Mouse (Mus musculus): ENCODE results near the gene Arsg. TPM values are rescaled to one million over a fixed set of nuclear protein-coding genes. Genes with fewer than 3 reads are reported as not detected.
"Not testable (repeated sequence)": the region's sequence is repeated elsewhere in the genome, so short reads cannot be mapped to it uniquely, and the experiment has no call there.

Gene Arsg
- polyA plus RNA-seq, 1 experiment = 0.51 TPM

- H3K27me3 ChIP-seq (ENCODE audit: control insufficient read depth, insufficient read depth, insufficient read length) = no peaks in the 10 kb centered on the region
- no peaks in the 10 kb centered on the region for H3K79me3 ChIP-seq (ENCODE audit: low read depth)
- H3K36me3 ChIP-seq (ENCODE audit: control insufficient read depth, insufficient read depth) = no peaks in the 10 kb centered on the region
- no peak for TF ChIP-seq CTCF (IDR thresholded peaks at IDR 0.05; ENCODE audit: control insufficient read depth, insufficient read depth, insufficient read length)
- no peak for TF ChIP-seq MAX (IDR thresholded peaks at IDR 0.05)
- TF ChIP-seq USF1 (IDR thresholded peaks at IDR 0.05; ENCODE audit: low read depth) = no peak
- TF ChIP-seq MYOD1 (IDR thresholded peaks at IDR 0.05; ENCODE audit: control insufficient read depth, insufficient read length, low read depth) = no peak
- TF ChIP-seq CEBPB (IDR thresholded peaks at IDR 0.05; ENCODE audit: low read depth) = no peak
- TF ChIP-seq MYOG (IDR thresholded peaks at IDR 0.05; ENCODE audit: control insufficient read depth, extremely low read depth, insufficient read length) = no peak
- no peak for TF ChIP-seq FOSL1 (IDR thresholded peaks at IDR 0.05; ENCODE audit: insufficient read depth, low read length, poor library complexity, severe bottlenecking)
- H3ac ChIP-seq (ENCODE audit: control insufficient read depth, insufficient read length, low read depth) = no peak overlapping the region
- H3K79me2 ChIP-seq (ENCODE audit: control insufficient read depth, insufficient read depth) = no peaks in the 10 kb centered on the region
- H3K4me3 ChIP-seq (ENCODE audit: insufficient read depth, poor library complexity, severe bottlenecking) = no peak overlapping the region
Measured at GRCm38 (mm10) chr11:109491844-109492243, 18.7 kb downstream of the Arsg start.

- not testable (repeated sequence) for H3K27me3 ChIP-seq (ENCODE audit: control insufficient read depth, insufficient read depth, insufficient read length); H3K36me3 ChIP-seq (ENCODE audit: control insufficient read depth, insufficient read depth); H3ac ChIP-seq (ENCODE audit: control insufficient read depth, insufficient read length, low read depth); H3K79me3 ChIP-seq (ENCODE audit: low read depth); H3K4me3 ChIP-seq (ENCODE audit: insufficient read depth, poor library complexity, severe bottlenecking); H3K79me2 ChIP-seq (ENCODE audit: control insufficient read depth, insufficient read depth)
Measured at GRCm38 (mm10) chr11:109492847-109493464, 19.8 kb downstream of the Arsg start.

- Histone ChIP-seq H3K36me3 (ENCODE audit: control insufficient read depth, insufficient read depth) (no peaks in the 10 kb centered on the region), H3K4me3 (ENCODE audit: insufficient read depth, poor library complexity, severe bottlenecking) (no peak overlapping the region), H3K79me3 (ENCODE audit: low read depth) (no peaks in the 10 kb centered on the region), H3K79me2 (ENCODE audit: control insufficient read depth, insufficient read depth) (no peaks in the 10 kb centered on the region), H3ac (ENCODE audit: control insufficient read depth, insufficient read length, low read depth) (no peak overlapping the region), H3K27me3 (ENCODE audit: control insufficient read depth, insufficient read depth, insufficient read length) (no peaks in the 10 kb centered on the region)
- no peak for TF ChIP-seq USF1 (IDR thresholded peaks at IDR 0.05; ENCODE audit: low read depth)
- no peak for TF ChIP-seq CEBPB (IDR thresholded peaks at IDR 0.05; ENCODE audit: low read depth)
- no peak for TF ChIP-seq CTCF (IDR thresholded peaks at IDR 0.05; ENCODE audit: control insufficient read depth, insufficient read depth, insufficient read length)
- no peak for TF ChIP-seq MYOG (IDR thresholded peaks at IDR 0.05; ENCODE audit: control insufficient read depth, extremely low read depth, insufficient read length)
- no peak for TF ChIP-seq MYOD1 (IDR thresholded peaks at IDR 0.05; ENCODE audit: control insufficient read depth, insufficient read length, low read depth)
- no peak for TF ChIP-seq MAX (IDR thresholded peaks at IDR 0.05)
- no peak for TF ChIP-seq FOSL1 (IDR thresholded peaks at IDR 0.05; ENCODE audit: insufficient read depth, low read length, poor library complexity, severe bottlenecking)
Measured at GRCm38 (mm10) chr11:109494890-109495770, 22.0 kb downstream of the Arsg start.

GRCm38 (mm10) chr11:109495771-109496474 lies 22.7 kb downstream of the Arsg start:
- Histone ChIP-seq H3ac (ENCODE audit: control insufficient read depth, insufficient read length, low read depth) (no peak overlapping the region), H3K4me3 (ENCODE audit: insufficient read depth, poor library complexity, severe bottlenecking) (no peak overlapping the region), H3K79me2 (ENCODE audit: control insufficient read depth, insufficient read depth) (no peaks in the 10 kb centered on the region), H3K27me3 (ENCODE audit: control insufficient read depth, insufficient read depth, insufficient read length) (no peaks in the 10 kb centered on the region), H3K79me3 (ENCODE audit: low read depth) (no peaks in the 10 kb centered on the region), H3K36me3 (ENCODE audit: control insufficient read depth, insufficient read depth) (no peaks in the 10 kb centered on the region)
- no peak for TF ChIP-seq USF1 (IDR thresholded peaks at IDR 0.05; ENCODE audit: low read depth)

- no peak overlapping the region for H3K4me3 ChIP-seq (ENCODE audit: insufficient read depth, poor library complexity, severe bottlenecking)
- H3K27me3 ChIP-seq (ENCODE audit: control insufficient read depth, insufficient read depth, insufficient read length) = no peaks in the 10 kb centered on the region
- TF ChIP-seq MYOD1 (IDR thresholded peaks at IDR 0.05; ENCODE audit: control insufficient read depth, insufficient read length, low read depth) = no peak
- TF ChIP-seq USF1 (IDR thresholded peaks at IDR 0.05; ENCODE audit: low read depth) = no peak
- no peak for TF ChIP-seq FOSL1 (IDR thresholded peaks at IDR 0.05; ENCODE audit: insufficient read depth, low read length, poor library complexity, severe bottlenecking)
- no peak for TF ChIP-seq CEBPB (IDR thresholded peaks at IDR 0.05; ENCODE audit: low read depth)
- TF ChIP-seq MYOG (IDR thresholded peaks at IDR 0.05; ENCODE audit: control insufficient read depth, extremely low read depth, insufficient read length) = no peak
- TF ChIP-seq MAX (IDR thresholded peaks at IDR 0.05) = no peak
- no peak for TF ChIP-seq CTCF (IDR thresholded peaks at IDR 0.05; ENCODE audit: control insufficient read depth, insufficient read depth, insufficient read length)
- H3K79me3 ChIP-seq (ENCODE audit: low read depth) = no peaks in the 10 kb centered on the region
- no peaks in the 10 kb centered on the region for H3K36me3 ChIP-seq (ENCODE audit: control insufficient read depth, insufficient read depth)
- no peaks in the 10 kb centered on the region for H3K79me2 ChIP-seq (ENCODE audit: control insufficient read depth, insufficient read depth)
- no peak overlapping the region for H3ac ChIP-seq (ENCODE audit: control insufficient read depth, insufficient read length, low read depth)
Measured at GRCm38 (mm10) chr11:109496475-109496993, 23.4 kb downstream of the Arsg start.
